Mouse (Mus musculus): ENCODE measurements around the gene Gh.

Gh gene

DNA sequence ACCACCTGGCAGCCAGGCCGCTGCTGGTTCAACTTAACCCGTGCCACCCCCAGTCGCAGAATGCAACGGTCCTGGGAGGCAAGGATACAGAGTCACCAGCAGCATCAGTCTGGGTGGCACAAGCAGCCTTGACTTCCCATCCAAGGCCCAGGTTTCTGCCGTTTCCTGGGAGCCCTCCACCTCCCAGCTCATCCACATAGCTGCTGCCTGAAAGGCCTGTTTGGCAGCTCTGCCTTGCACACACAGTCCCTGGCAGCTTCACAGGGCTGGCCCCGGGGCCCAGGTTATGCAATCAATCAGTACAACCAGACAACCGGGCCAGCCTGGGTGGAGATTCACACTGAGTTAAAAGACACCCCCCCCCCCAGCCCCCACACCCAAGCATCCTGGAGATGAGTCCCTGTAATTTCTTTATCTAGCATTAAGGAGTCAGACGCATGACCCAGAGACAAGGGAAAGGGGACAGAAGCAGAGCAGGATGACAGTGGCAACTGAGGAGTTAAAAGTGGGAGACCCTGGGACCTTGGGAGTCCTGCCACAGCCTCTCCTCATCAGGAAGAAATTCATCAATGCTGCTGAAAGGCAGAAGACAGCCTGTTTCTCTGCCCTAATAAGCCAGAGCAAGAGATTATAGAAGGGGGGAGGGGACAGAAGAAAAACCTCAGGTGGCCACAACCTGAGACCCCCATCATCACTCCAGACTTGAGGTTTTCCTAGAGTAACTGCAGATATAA lies 33.2 kb downstream of the Gh start:
- DNase-seq, result peak; percentile 67 to 90

DNA sequence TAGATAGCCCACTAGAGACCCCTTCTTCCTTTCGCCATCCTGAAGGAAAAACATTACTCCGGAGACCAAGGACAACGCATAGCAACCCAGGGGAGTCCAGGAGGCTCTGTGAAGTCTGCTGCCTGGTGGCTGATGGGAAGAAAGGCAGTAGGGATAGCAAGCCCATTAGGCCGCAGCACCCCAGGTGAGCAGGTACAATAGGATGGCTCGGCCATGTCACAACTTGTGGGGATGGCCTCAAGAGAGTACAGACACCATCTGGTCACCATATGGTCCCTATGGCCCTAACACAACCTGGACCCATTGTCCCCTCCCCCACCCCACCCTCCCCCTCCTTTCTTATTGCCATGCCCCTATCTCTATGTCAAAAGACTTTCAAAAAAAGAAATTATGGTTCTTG lies 33.8 kb downstream of the Gh start:
- no peak for DNase-seq

DNA sequence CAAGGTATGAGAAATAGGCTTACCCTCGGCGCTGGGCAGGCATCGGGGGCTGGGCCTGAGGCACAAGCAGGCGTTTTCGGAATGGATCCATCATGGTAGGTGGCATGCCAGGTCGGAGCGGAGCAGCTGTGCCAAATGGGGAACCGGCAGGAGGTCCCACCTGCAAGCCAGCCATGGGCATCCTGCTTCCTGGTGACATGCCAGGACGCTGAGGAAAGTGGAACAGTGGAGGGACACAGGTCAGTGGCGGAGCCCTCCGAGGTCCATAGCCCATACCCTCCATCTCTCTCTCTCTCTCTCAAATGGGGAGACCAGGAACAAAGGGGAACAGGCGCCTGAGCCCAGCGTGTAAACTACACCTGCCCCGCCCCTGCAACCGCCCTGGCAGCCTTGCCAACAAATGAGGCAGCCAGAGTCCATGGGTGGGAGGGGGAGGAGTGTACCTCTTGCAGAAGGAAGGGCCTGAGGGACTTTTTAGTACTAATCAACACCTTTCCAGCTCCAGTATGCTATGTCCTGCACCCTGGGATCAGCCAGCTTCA lies 34.3 kb downstream of the Gh start:
- peak; percentile 63 to 85 for DNase-seq

DNA sequence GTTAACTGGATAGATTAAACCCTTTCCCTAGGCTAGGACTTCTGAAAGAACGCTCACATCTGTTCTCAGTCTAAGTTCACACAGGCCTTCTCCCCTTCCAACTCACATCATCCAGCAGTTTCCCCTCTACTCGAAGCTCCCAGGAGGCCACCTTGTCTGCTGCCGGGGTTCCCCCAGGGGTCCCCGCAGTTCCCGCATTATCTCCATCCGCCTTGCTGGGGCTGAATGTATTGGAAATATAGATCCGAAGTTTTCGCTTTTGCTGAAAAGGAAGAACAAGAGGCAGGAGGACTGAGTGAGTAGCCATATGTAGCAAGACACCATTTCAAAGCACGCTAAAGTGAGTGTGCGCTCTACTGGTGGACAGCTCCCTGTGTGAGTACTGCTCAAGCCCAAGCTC lies 35.2 kb downstream of the Gh start:
- DNase-seq, result no peak

DNA sequence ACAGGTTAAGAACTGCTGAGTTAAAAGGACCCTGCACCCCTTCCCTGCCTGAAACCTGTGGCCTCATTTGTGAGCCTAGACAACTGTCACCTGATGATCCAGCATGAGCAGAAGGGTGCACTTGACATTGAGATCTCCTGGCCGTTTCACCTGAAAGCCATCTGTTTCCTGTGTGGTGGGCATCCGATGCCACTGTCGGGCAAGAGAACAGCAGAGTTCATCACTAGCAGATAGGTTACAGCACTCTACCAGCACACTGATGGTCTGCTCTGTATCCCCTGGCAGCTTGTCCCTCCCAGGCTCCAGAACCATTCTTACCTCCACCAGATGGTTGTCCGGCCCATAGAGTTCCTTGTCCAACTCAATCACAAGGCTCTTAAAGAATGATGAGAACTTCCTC lies 36.1 kb downstream of the Gh start:
- DNase-seq, result no peak

DNA sequence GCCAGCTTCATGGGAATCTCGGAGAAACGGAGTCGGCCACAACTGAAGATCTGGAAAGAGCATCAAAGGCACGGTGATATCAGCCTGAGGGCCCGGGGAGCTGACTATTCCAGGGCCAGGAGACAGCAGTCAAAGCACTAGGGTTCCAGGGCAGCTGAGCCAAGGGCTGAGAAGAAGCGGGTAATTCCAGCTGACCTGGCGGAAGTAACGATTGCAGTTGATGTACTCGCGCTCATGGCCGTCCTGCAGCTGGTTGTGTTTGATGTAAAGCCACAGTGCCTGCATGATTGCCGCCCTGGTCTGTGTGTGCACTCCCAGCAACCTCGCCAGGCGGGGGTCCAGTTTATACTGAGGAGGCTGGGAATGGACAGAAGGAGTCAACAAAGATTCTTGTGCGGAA lies 36.7 kb downstream of the Gh start:
- peak in 1 of 2 experiments; percentile 36 for DNase-seq

DNA sequence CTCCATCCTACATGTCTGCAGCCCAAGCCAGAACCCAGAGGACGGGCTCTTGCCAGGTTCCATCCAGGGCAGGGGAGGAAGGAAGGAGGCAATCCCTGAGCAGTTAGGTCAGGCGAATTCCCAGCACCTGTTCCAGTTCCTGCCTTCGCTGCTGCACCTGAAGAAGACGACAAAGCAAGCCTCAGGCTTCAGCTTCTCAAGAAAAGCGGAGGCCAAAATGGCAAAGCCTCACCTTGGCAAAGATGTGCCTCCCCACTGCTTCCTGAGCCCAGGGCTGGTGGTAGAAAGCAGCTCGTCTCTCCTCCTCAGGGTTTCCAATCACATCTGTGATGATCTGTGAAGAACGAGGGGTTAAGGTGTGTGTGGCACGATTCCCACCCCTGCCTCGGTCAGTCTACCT lies 37.7 kb downstream of the Gh start:
- DNase-seq, result no peak

DNA sequence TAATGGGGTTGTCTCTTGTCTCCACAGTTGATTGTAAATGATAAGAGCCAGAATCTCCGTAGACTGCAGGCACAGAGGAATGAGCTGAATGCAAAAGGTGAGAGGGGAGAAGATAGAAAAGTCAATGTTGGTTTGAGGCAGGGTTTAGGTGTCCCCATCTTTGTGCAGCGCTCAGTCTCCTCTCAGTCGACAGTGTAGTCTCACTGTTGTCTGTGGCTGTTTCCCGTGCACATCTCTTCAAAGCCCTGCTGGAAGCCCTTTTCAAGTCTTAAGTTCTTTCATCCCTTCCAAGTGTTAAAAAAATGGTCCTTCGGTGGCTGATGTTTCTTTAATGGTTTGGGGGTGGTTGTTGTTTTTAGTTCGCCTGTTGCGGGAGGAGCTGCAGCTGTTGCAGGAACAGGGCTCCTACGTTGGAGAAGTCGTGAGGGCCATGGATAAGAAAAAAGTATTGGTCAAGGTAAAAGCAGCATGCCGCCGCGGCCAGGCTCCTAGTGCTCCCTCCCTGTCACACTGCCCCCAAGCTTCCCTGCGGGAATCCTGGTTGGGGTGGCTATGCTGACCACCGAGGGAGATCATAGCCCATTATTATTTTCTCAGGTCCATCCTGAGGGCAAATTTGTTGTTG lies 40.7 kb downstream of the Gh start:
- no peak for DNase-seq

DNA sequence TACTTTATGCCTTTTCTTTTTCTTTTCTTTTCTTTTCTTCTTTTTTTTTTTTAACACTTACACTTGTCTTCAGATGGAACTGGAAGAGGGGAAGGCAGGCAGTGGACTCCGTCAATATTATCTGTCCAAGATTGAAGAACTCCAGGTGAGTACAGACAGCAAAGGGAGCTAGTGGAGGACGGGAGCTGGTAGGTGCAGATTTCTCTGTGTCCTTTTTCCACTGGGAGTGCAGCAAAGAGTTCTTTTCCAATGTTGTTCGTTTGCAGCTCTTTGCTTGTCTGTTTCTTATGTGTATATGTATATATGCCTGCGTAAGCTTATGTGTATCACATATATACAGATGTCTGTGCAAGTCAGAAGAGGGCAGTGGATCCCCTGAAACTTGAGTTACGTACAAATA lies 44.9 kb downstream of the Gh start:
- peak; percentile 48 to 62 for DNase-seq

DNA sequence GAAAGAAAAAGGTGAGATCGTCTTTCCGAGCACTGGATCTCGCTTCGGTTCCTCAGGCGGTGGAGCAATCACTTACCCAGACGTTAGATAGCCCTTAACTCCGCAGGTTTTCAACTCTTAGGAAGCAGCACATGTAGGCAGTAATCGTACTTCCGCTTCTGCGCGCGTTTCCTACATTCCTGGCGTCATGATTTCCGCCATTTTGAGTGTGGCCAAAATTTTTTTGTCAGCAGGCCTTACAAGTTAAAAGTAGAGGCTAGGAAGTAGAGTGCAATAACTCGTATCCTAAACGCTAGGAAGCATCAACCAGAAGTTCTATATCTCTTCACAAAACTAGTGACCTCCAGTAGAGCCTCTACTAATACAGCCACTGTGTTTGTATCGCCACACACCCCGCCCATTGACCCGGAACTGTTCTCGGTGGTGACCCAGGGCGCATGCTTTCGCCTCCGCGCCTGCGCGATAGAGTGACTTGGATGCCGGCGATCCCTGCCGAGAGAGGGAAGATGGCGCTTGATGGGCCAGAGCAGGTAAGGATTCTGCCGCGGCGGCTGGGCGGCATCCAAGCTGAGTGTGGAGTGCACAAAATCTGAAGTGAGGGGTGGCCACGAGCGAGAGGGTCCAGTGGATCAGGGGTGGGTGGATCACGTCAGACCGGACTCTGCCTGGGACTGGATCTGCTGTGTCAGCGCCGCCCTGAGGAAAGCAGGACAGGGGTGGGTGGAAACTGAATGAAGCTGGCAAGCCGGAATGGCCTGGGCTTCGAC lies 45.8 kb downstream of the Gh start, which contains the start of the genes Ftsj3 and Psmc5:
Gene Ftsj3 (minus strand): TSS at position 395 of the 767 bp plus-strand sequence.
Gene Psmc5 (plus strand): TSS at position 470 of the 767 bp plus-strand sequence.
- peak; percentile 98 to 100 for DNase-seq

DNA sequence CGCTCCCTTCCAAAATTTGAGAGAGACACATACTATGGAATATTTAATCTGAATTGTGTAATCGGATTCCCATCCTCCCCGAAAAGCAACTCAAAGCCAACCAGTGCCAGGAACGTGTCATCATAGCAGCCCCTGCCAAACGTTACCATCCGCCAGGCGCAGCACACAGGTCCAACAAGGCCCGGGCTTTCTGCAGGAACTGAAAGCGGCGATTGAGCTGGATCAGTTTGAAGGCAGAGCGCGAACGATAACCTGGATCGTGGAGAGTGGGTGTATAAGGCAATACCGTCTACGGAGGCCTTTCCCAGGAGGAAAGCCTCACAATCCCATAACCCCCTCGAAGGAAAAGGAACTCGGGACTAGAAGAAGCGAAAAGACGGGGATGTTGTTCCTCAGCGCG lies 46.5 kb downstream of the Gh start:
- no peak for DNase-seq

DNA sequence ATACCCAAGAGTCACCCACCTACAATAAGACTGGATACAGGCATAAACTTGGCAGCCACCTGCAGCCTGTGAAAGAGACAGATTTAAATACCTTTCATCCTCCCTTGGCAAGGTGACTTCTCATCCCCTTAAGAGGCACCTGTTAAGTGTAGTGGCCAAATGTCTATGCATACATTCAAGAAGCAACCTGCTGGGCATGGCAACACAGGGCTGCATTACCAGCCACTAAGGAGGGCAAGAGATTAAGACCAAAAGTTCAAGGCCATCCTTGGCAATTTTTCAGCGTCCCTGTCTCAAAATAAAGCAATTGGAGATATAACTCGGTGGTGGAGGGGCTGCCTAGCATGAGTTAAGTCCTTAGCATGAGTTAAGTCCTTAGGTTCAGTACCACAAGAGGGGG lies 46.9 kb downstream of the Gh start:
- DNase-seq, result no peak

Measured in kidney, postnatal 25 days (tissue).